Mouse (Mus musculus) neural tube, embryonic 11.5 days (tissue): Measurements from ENCODE around the gene Mmp21. TPM values are rescaled to one million over a fixed set of nuclear protein-coding genes. Genes with fewer than 3 reads are reported as not detected.

Source experiments
- polyA plus RNA-seq: library from polyadenylated mRNA; unstranded; fragments of >200 nt; fragmentation: Nextera tagmentation; extraction: Ambion mirVana; gene quantifications from 2 replicates; pipeline ENCODE4 v1.2.1, GENCODE M21; 2014

The Mmp21 gene
- polyA plus RNA-seq, 1 experiment from 2014 or later = not detected

Other genes with a start within 250 kb of the Mmp21 start
- gene Tex36, start 77.9 kb downstream of the Mmp21 start, polyA plus RNA-seq = not detected in 2 replicates
- 38.0 and 38.2 TPM in 2 replicates for gene Edrf1, start 42.5 kb downstream of the Mmp21 start, polyA plus RNA-seq
- 156 and 159 TPM in 2 replicates for gene Bccip, start 29.3 kb upstream of the Mmp21 start, polyA plus RNA-seq
- 40.7 and 43.6 TPM in 2 replicates for gene Uros, start 30.0 kb upstream of the Mmp21 start, polyA plus RNA-seq
- 0.70 and 1.2 TPM in 2 replicates for gene Fank1, start 96.8 kb upstream of the Mmp21 start, polyA plus RNA-seq
- 47.5 and 52.7 TPM in 2 replicates for gene Dhx32, start 102.7 kb upstream of the Mmp21 start, polyA plus RNA-seq